Mouse (Mus musculus) 416B (cell line): ENCODE results near the gene Psmd5.
A peak's percentile ranks its signal among the peaks of the same experiment; 100 is the strongest.
"Not testable (repeated sequence)": the region's sequence is repeated elsewhere in the genome, so short reads cannot be mapped to it uniquely, and the experiment has no call there.

Experiments used
- DNase-seq: peaks from one replicate; pipeline ENCODE4 v3.0.0; 2011; ENCODE audit warnings: low read depth

The Psmd5 gene

GRCm38 (mm10) chr2:34827591-34827990, 47.2 kb downstream of the Psmd5 start:
- no peak for DNase-seq

GRCm38 (mm10) chr2:34826460-34827231, 48.1 kb downstream of the Psmd5 start:
- DNase-seq, result no peak

- peak; percentile 95 for DNase-seq
These were observed 48.8 kb downstream of the Psmd5 start, which contains the start of gene Fbxw2 for GRCm38 (mm10) chr2:34825827-34826459. Gene Fbxw2 (minus strand): TSS chr2:34826311.

GRCm38 (mm10) chr2:34818492-34818891, 56.3 kb downstream of the Psmd5 start:
- no peak for DNase-seq

GRCm38 (mm10) chr2:34815893-34816292, 58.9 kb downstream of the Psmd5 start:
- DNase-seq, result not testable (repeated sequence)

GRCm38 (mm10) chr2:34812706-34813105, 62.1 kb downstream of the Psmd5 start:
- no peak for DNase-seq

- DNase-seq, result no peak
These were observed 64.0 kb downstream of the Psmd5 start for GRCm38 (mm10) chr2:34810775-34811174.

- no peak for DNase-seq
These were observed 65.2 kb downstream of the Psmd5 start for GRCm38 (mm10) chr2:34809568-34809967.

GRCm38 (mm10) chr2:34808057-34808456, 66.7 kb downstream of the Psmd5 start:
- peak; percentile 57 for DNase-seq

GRCm38 (mm10) chr2:34805364-34805950, 69.3 kb downstream of the Psmd5 start:
- DNase-seq, result no peak

GRCm38 (mm10) chr2:34804815-34805214, 70.0 kb downstream of the Psmd5 start:
- DNase-seq, result no peak

GRCm38 (mm10) chr2:34804172-34804571, 70.6 kb downstream of the Psmd5 start:
- no peak for DNase-seq

GRCm38 (mm10) chr2:34803746-34804145, 71.0 kb downstream of the Psmd5 start:
- no peak for DNase-seq

GRCm38 (mm10) chr2:34802565-34803245, 72.1 kb downstream of the Psmd5 start:
- peak; percentile 66 for DNase-seq

- peak; percentile 100 for DNase-seq
These were observed 73.0 kb downstream of the Psmd5 start for GRCm38 (mm10) chr2:34801516-34802482.

- no peak for DNase-seq
These were observed 74.4 kb downstream of the Psmd5 start for GRCm38 (mm10) chr2:34800371-34800770.
